Mouse (Mus musculus) cerebellum, adult (tissue): ENCODE data around the gene Slc12a8.

ENCODE experiments used
- ATAC-seq: cut with Nextera tagmentation; 2 replicates; pipeline ENCODE4 v1.9.2; 2017; ENCODE audit warnings: mild to moderate bottlenecking, moderate library complexity, mixed read lengths; ENCODE audit not compliant: insufficient number of reproducible peaks, low FRiP score, low TSS enrichment

The Slc12a8 gene

GRCm38 (mm10) chr16:33669072-33669471 lies 151.9 kb downstream of the Slc12a8 start:
- ATAC-seq: no peak

GRCm38 (mm10) chr16:33670340-33670739 lies 153.2 kb downstream of the Slc12a8 start:
- ATAC-seq: peak; percentile 92

DNA sequence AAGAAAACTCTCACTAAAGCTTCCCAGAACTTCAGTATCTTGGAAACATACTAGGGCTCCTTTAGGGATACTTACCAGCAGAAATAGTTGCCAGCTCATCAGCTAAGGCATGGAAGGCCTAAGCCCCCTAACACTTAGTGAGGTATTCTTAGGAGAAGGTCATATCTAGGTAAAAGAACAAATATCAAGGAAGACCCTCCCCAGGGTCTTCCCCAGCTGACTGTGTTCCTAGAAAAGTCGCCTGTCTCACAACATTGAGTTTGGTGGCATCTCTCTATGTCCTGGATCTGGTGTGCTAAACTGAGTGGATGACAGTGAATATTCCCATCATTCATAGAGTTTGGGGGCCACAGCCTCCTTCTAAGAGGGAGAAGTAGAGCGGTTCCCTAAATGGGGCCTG lies 153.8 kb downstream of the Slc12a8 start:
- no peak for ATAC-seq

- ATAC-seq: no peak
Measured at GRCm38 (mm10) chr16:33672188-33672587, 155.1 kb downstream of the Slc12a8 start.

DNA sequence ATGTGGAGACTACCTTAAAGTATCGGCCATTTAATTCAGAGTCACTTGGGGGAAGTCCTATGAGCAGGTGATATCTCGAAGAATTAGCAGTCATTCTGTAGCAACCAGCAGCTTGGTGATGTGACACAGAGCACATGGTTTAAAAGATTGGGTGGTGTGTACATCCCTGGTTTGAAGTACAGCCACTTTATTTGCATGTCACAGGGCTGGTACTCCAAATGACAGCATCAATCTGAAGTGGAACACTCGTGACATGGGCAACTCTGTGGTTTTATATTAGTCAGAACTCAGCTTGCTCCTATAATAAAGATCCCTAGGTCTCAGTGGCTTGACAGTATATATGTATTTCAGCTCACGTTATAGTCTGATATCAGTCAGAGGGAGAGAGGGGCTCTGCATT lies 155.5 kb downstream of the Slc12a8 start:
- ATAC-seq: no peak

- ATAC-seq: no peak
Measured at GRCm38 (mm10) chr16:33673530-33674109, 156.5 kb downstream of the Slc12a8 start.

- no peak for ATAC-seq
Measured at GRCm38 (mm10) chr16:33675151-33675847, 158.2 kb downstream of the Slc12a8 start.

- ATAC-seq: no peak
Measured at GRCm38 (mm10) chr16:33675848-33676184, 158.7 kb downstream of the Slc12a8 start.

GRCm38 (mm10) chr16:33676347-33677312 lies 159.5 kb downstream of the Slc12a8 start:
- ATAC-seq: no peak

DNA sequence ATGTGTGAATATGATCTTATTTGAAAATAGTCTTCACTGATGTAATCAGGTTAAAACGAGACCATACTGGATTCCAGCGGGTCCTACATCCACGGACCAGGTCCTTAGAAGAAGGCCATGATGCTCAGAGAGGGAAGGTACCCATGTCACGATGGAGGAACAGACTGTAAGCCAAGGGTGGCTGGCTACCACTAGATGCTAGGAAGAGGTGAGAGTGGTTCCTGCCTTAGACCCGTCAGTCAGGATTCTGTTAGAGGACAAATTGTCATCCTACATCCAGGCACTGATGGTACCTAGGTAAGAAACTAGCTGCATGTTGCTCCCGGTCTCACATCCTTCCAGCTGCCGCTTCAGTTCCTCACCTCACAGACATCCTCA lies 160.2 kb downstream of the Slc12a8 start:
- ATAC-seq: no peak

DNA sequence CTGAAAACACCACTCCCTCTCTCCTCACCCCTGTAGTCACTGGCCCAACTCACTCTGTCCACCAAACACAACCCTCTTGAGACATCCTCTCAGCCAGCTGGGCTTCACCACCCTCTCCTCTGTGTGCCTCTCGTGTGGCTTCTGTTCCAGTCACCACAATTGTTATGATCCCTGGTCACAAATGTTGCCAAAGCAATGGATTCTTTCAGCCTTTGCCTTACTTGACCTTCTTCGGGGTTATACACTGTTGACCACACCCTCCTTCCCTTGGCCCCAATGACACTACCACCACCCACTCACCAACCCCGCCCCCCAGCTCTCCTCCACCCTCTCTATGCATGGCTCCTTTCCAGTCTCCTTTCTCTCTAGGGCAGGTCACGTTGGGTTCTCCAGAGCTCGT lies 160.8 kb downstream of the Slc12a8 start:
- ATAC-seq: no peak

DNA sequence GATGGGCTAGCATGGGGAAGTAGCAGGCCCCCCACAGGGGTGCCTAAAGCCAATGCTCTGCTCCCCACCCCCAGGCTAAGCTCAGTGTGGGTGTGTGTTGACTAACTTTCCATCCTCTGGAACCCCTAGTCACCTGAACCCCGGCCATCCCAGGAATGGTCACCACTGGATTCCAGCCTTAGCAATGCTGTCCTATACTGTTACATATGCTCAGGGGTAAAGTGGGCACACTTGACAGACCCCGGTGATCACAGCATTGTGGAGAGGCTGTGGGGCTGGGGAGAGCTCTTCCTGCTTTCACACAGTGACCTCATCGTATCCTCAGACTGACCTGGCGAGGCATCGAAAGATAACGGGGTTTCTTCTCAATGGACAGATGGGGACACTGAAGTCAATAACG lies 163.1 kb downstream of the Slc12a8 start:
- no peak for ATAC-seq

GRCm38 (mm10) chr16:33680816-33681215 lies 163.7 kb downstream of the Slc12a8 start:
- no peak for ATAC-seq

DNA sequence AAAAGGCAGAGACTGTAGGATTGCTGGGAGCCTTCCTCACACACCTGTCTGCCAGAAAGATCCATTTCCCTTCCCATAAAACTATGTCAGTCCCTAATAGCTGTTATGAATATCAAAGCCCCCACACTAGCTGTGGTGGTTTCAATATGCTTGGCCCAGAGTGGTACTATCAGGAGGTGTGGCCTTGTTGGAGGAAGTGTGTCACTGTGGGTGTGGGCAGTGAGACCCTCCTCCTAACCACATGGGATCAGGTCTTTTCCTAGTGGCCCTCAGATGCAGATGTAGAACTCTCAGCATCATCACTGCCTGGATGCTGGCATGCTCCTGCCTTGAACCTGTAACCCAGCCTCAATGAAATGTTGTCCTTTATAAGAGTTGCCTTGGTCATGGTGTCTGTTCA lies 164.5 kb downstream of the Slc12a8 start:
- ATAC-seq: no peak

GRCm38 (mm10) chr16:33682651-33683050 lies 165.5 kb downstream of the Slc12a8 start:
- no peak for ATAC-seq

GRCm38 (mm10) chr16:33683206-33684161 lies 166.4 kb downstream of the Slc12a8 start:
- no peak for ATAC-seq

- peak; percentile 49; the same call in 1 of the 2 replicates for ATAC-seq
Measured at GRCm38 (mm10) chr16:33684162-33684702, 167.1 kb downstream of the Slc12a8 start, which contains the start of gene Heg1. TSS of gene Heg1 (plus strand) at chr16:33684370.

DNA sequence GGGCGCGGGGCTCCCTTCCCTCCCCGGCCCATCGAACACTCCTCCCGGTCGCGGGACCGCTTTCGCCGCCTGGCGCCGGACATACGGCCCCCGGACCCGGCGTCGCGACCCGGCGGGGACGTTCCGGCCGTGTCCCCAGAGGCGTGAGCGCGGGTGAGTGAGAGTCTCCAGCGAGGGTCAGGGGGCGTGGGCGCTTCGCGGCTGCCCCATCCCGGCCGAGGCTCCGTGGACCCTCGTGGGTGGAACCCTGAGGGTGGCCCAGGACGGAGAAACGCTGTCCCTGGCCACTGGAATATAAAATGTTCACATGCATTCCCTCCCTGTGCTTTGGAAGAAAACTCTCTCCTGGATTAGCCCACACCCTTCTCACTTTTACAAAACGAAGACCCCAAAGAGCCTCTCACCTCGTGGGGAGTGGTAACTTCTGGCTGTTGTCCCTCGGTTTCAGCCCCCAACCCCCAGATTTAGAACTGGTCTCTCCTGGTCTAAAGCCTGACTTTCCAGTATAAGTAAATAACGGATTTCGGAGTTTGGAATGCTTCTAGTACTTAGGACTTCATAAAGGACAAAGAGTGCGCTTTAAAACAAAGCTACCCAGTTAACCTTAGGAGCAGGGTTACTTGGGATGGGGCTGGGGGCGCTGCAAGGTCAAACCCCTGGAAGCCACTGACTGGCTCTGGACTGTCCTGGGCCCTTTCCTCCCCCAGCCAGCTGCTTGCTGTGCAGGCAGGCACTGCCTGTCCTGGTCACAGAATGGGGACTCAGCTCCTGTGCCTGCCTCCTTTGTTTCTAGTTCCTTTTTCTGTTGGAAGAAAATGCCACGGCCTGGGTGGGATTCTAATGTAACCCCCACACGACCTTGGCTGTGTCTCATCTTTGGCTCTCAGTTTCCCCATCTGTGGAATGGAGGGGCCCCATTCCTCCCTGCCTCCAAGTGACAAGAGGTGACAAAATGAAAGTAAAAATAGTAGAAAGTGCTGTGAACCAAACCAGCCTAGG lies 167.9 kb downstream of the Slc12a8 start:
- ATAC-seq: peak; percentile 27; the same call in 1 of the 2 replicates

DNA sequence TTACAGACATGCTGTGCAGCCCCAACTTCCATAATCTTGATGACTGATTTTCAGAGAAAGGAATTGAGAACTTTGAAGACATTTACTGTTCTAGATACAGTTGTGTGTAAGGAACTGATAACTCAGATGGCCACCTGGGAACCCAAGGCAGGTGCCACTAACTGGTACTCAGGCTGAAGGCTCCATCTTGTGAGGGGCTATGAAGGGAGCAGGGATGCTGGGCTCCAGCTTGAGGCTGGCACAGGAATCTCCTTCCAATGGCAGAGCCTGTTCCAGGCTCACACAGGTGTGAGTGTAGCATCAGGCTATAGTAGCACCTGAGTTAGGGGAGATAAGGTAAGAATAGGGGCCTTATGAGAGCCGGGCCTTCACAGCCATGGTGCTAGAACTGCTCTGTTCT lies 168.9 kb downstream of the Slc12a8 start:
- no peak for ATAC-seq
